Mouse (Mus musculus) ES-E14 (cell line): ENCODE measurements around the gene Os9. TPM values are rescaled to one million over a fixed set of nuclear protein-coding genes. Genes with fewer than 3 reads are reported as not detected.

Experiments
- DNase-seq: peaks from one replicate; pipeline ENCODE4 v3.0.0-alpha.2; 2013; ENCODE audit warnings: low read depth, low spot score
- H3K27ac ChIP-seq: 2 replicates; pipeline ENCODE4 v1.5.1; 2012; ENCODE audit warnings: low read depth, mild to moderate bottlenecking, low read length, moderate library complexity, mixed read lengths; ENCODE audit not compliant: poor library complexity, insufficient read depth, severe bottlenecking
- H3K36me3 ChIP-seq: 2 replicates; pipeline ENCODE4 v1.6.1; 2012; ENCODE audit warnings: mild to moderate bottlenecking, low read length, moderate library complexity, mixed read lengths; ENCODE audit not compliant: control insufficient read depth, poor library complexity, insufficient read depth, severe bottlenecking
- H3K4me1 ChIP-seq, 2 experiments: fragments of 150-350 bp in 1 of 2; sonication (generic) in 1 of 2; 2 replicates each; pipeline ENCODE4 v1.6.1; 2012; ENCODE audit warnings: low read length in 2 of 2, mild to moderate bottlenecking in 1 of 2, mixed read lengths in 1 of 2; ENCODE audit not compliant: control insufficient read depth in 2 of 2, insufficient read depth in 2 of 2, poor library complexity in 1 of 2
- H3K4me3 ChIP-seq, 2 experiments: fragments of 150-350 bp in 1 of 2; sonication (generic) in 1 of 2; 2 replicates each; pipeline ENCODE4 v1.5.1; 2012; ENCODE audit warnings: low read length in 2 of 2, low read depth in 1 of 2, mild to moderate bottlenecking in 1 of 2, mixed read lengths in 1 of 2; ENCODE audit not compliant: insufficient read depth in 1 of 2, poor library complexity in 1 of 2, severe bottlenecking in 1 of 2
- H3K9ac ChIP-seq: 2 replicates; pipeline ENCODE4 v1.6.1; 2012; ENCODE audit warnings: low read depth, mild to moderate bottlenecking, low read length, mixed read lengths; ENCODE audit not compliant: poor library complexity, insufficient read depth, severe bottlenecking
- H3K9me3 ChIP-seq: fragments of 150-350 bp; sonication (generic); 2 replicates; pipeline ENCODE4 v1.6.1; 2012; ENCODE audit warnings: low read depth, mild to moderate bottlenecking, low read length; ENCODE audit not compliant: control insufficient read depth, insufficient read depth
- CHD2 ChIP-seq: IDR thresholded peaks from 2 replicates; pipeline ENCODE4 v1.6.1; 2014; ENCODE audit warnings: mild to moderate bottlenecking, low read depth, low read length, inconsistent platforms
- HCFC1 ChIP-seq: IDR thresholded peaks from 2 replicates; pipeline ENCODE4 v1.6.1; 2012; ENCODE audit warnings: low read length, inconsistent platforms, borderline replicate concordance; ENCODE audit not compliant: insufficient read depth
- MAFK ChIP-seq: IDR thresholded peaks from 2 replicates; pipeline ENCODE4 v1.6.1; 2014; ENCODE audit warnings: mild to moderate bottlenecking, low read depth, low read length, inconsistent platforms; ENCODE audit not compliant: insufficient read depth
- ZC3H11A ChIP-seq: IDR thresholded peaks from 2 replicates; pipeline ENCODE4 v1.6.1; 2012; ENCODE audit warnings: low read depth, mild to moderate bottlenecking, inconsistent platforms, low read length, borderline replicate concordance
- ZNF384 ChIP-seq: IDR thresholded peaks from 2 replicates; pipeline ENCODE4 v1.6.1; 2012; ENCODE audit warnings: low read depth, low read length, inconsistent platforms
- in situ Hi-C, 2 experiments: fragments of 600-800 bp; cut with MboI; formaldehyde crosslinking; loops; one replicate each; pipeline ENCODE4 v1.15.1; 2025; ENCODE audit warnings: low sequenced_read_pairs in 2 of 2, inconsistent platforms in 1 of 2; ENCODE audit not compliant: unreplicated experiment in 2 of 2
- total RNA-seq: library from RNA; depleted of rRNA; stranded (reverse); fragments of 300-350 nt; gene quantifications from 2 replicates; pipeline ENCODE4 v1.2.3, GENCODE M21; 2012

Os9 gene
- total RNA-seq, 1 experiment = 29.4 TPM

GRCm38 (mm10) chr10:127141500-127141899 is 20.6 kb upstream of the Os9 start:
- Histone ChIP-seq H3K36me3 (no peaks in the 10 kb centered on the region), H3K4me1 (peaks cover 3 to 11% of the 10 kb centered on the region in 2 experiments; a peak in 1 of 4 replicates), H3K27ac (no peak overlapping the region), H3K4me3 (no peak overlapping the region), H3K9me3 (no peaks in the 10 kb centered on the region), H3K9ac (no peak overlapping the region)
- no peak for TF ChIP-seq ZNF384
- TF ChIP-seq MAFK = no peak
- TF ChIP-seq HCFC1 = no peak
- TF ChIP-seq ZC3H11A = no peak
- TF ChIP-seq CHD2 = no peak
- no peak for DNase-seq
- in situ Hi-C loops = no loop called here

GRCm38 (mm10) chr10:127140971-127141370 is 20.0 kb upstream of the Os9 start:
- Histone ChIP-seq H3K4me1 (peaks cover 3 to 11% of the 10 kb centered on the region in 2 experiments; a peak in 1 of 4 replicates), H3K4me3 (no peak overlapping the region), H3K36me3 (no peaks in the 10 kb centered on the region), H3K27ac (no peak overlapping the region), H3K9me3 (no peaks in the 10 kb centered on the region), H3K9ac (no peak overlapping the region)
- DNase-seq = no peak
- in situ Hi-C loops = no loop called here
- no peak for TF ChIP-seq CHD2
- no peak for TF ChIP-seq ZNF384
- no peak for TF ChIP-seq ZC3H11A
- no peak for TF ChIP-seq HCFC1
- no peak for TF ChIP-seq MAFK

DNA sequence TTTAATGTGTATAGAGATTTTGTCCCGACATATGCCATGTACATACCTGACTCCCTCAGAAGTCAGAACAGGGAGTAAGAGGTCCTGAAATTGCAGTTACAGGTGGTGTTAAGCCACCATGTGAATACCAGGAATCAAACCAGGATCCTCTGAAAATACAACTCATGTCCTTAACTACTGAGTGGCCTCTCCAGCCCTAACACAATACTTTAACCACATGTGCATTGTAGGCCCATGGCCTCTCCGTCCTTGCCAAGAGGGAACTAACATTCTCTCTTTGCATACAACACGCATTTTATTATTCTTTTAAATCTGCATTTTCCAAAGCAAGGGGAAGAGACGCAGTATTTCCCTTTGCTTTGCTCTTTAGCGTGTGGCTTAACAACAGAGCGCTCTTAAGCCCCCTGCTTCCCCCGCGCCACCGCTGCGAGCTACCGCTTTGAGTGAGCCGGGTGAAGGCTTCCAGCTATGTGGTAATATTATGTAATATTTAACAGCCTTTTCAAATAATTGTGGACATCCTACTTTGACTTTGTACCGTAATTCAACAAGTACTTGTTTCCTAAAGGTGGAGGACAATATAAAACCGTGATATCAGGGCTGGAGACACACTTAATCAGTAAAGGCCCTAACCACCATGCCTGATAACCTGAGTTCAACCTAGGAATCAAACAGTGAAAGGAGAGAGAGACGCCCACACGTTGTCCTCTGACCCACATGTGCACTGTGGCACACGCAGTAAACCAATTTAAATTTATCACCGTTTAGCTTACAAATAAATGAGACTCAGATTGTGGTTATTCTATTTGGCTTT is 17.6 kb upstream of the Os9 start:
- Histone ChIP-seq H3K36me3 (no peaks in the 10 kb centered on the region), H3K27ac (no peak overlapping the region), H3K4me1 (peaks cover 3 to 14% of the 10 kb centered on the region in 2 experiments; a peak in 1 of 4 replicates), H3K9me3 (no peaks in the 10 kb centered on the region), H3K9ac (no peak overlapping the region), H3K4me3 (no peak overlapping the region)
- TF ChIP-seq ZNF384 = no peak
- no peak for TF ChIP-seq CHD2
- no peak for TF ChIP-seq HCFC1
- no peak for TF ChIP-seq MAFK
- no peak for TF ChIP-seq ZC3H11A
- DNase-seq = no peak
- in situ Hi-C loops = no loop called here

DNA sequence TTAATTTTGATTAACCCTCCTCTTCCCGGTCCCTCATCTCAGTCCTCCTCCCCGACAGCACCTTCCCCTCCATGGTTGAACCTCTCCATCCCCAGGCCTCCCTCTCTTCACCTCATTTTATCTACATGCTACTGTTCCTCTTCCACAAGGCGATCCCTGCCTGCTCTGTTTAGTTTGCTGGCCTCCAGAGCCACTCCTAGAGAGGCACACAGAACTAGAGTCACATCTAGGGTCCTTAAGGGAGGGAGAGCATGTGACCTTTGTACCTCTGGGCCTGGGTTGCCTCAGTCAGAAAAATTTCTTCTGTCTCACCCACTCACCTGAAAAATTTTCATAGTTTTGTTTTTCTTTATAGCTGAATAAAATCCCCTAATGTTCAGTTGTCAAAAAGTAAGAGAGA is 17.0 kb upstream of the Os9 start:
- no peaks in the 10 kb centered on the region for H3K9me3 ChIP-seq
- H3K27ac ChIP-seq = no peak overlapping the region
- H3K4me3 ChIP-seq = no peak overlapping the region
- DNase-seq = no peak
- in situ Hi-C loops = no loop called here
- H3K36me3 ChIP-seq = no peaks in the 10 kb centered on the region
- peaks cover 3 to 14% of the 10 kb centered on the region in 2 experiments; a peak in 1 of 4 replicates for H3K4me1 ChIP-seq
- no peak for TF ChIP-seq ZC3H11A
- TF ChIP-seq CHD2 = no peak
- no peak for TF ChIP-seq ZNF384
- no peak for TF ChIP-seq HCFC1
- no peak for TF ChIP-seq MAFK
- no peak overlapping the region for H3K9ac ChIP-seq

GRCm38 (mm10) chr10:127136510-127136909 is 15.6 kb upstream of the Os9 start:
- Histone ChIP-seq H3K4me1 (peaks cover 3 to 12% of the 10 kb centered on the region in 2 experiments; a peak in 1 of 4 replicates), H3K9me3 (no peaks in the 10 kb centered on the region), H3K27ac (no peak overlapping the region), H3K9ac (no peak overlapping the region), H3K36me3 (no peaks in the 10 kb centered on the region), H3K4me3 (no peak overlapping the region)
- in situ Hi-C loops = no loop called here
- DNase-seq = no peak
- TF ChIP-seq CHD2 = no peak
- TF ChIP-seq ZNF384 = no peak
